Mouse (Mus musculus): ENCODE measurements at regions not wholly inside any gene's neighbourhood (a gene's known extent, or its start where the extent isn't known, plus 50 kb on each side); places are given as distances from the start of the nearest gene placed in this dataset.

GRCm38 (mm10) chr3:155662280-155662679 is 569.0 kb downstream of the Lrriq3 start:
- no peak overlapping the region for H3K9ac ChIP-seq (ENCODE audit: low read depth, low read length)
- no peaks in the 10 kb centered on the region for H3K4me1 ChIP-seq (ENCODE audit: control insufficient read depth, insufficient read depth, low read length)
- DNase-seq (ENCODE audit: extremely low read depth, low read depth, low spot score), result no peak
- H3K4me3 ChIP-seq (ENCODE audit: insufficient read depth, low read depth, low read length), result no peak overlapping the region
- H3K27me3 ChIP-seq (ENCODE audit: control insufficient read depth, insufficient read depth, low read length), result no peaks in the 10 kb centered on the region
- no peaks in the 10 kb centered on the region for H3K36me3 ChIP-seq (ENCODE audit: control insufficient read depth, insufficient read depth, low read length)
- H3K79me2 ChIP-seq (ENCODE audit: control insufficient read depth, insufficient read depth, low read length), result no peaks in the 10 kb centered on the region
- TF ChIP-seq CTCF (IDR thresholded peaks at IDR 0.05; ENCODE audit: low read depth, low read length) (no peak), POLR2A (IDR thresholded peaks at IDR 0.05; ENCODE audit: extremely low read depth, insufficient read depth, low read length) (no peak)
- no peak overlapping the region for H3K27ac ChIP-seq (replicated peaks; ENCODE audit: insufficient read depth, low read depth, low read length)

DNA sequence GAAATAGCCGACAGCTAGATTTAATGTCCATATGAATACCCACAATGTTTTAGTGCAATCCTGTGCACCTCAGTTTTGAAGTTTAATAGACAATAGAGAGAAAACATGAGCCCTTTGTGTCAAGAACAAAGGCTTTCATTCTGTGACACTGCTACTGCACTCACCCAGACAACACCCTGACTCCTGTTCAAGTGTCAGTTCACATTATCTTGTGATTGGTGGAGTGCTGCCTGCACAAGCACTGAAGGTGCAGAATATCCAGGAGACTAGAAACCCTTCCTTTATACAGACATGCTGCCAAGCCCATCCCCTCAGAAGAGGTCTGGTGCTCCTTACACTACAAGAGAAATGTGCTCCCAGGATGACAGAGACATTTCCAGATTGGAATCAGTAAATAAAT is 579.3 kb downstream of the Lrriq3 start:
- H3K27ac ChIP-seq (replicated peaks; ENCODE audit: insufficient read depth, low read depth, low read length), result no peak overlapping the region
- no peaks in the 10 kb centered on the region for H3K4me1 ChIP-seq (ENCODE audit: control insufficient read depth, insufficient read depth, low read length)
- no peak for TF ChIP-seq CTCF (IDR thresholded peaks at IDR 0.05; ENCODE audit: low read depth, low read length)
- no peak for DNase-seq (ENCODE audit: extremely low read depth, low read depth, low spot score)
- H3K4me3 ChIP-seq (ENCODE audit: insufficient read depth, low read depth, low read length), result no peak overlapping the region
- 83% methylated on average over 1 of the region's 1 CpGs for WGBS
- no peaks in the 10 kb centered on the region for H3K27me3 ChIP-seq (ENCODE audit: control insufficient read depth, insufficient read depth, low read length)
- H3K79me2 ChIP-seq (ENCODE audit: control insufficient read depth, insufficient read depth, low read length), result no peaks in the 10 kb centered on the region
- no peaks in the 10 kb centered on the region for H3K36me3 ChIP-seq (ENCODE audit: control insufficient read depth, insufficient read depth, low read length)
- no peak overlapping the region for H3K9ac ChIP-seq (ENCODE audit: low read depth, low read length)

DNA sequence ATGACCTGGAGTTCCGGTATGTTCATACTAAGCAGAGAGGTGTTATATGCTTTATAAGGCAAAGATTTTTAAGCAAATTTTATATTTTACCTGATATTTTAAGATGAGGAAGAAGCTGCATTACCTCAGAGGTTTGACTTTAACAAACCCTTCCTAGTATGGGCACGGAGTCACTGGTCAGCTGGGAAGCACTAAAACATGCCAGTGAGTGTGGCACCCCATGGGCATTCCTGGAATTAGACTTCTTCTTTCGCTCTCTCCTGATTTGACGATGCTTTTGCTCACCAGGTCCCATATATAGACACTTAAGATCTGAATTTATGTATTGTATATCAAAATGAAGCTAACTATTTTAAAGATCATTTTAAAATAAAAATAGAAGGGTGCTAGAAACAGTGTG is 587.0 kb downstream of the Lrriq3 start:
- H3K4me3 ChIP-seq (ENCODE audit: insufficient read depth, low read depth, low read length), result no peak overlapping the region
- no peak overlapping the region for H3K27ac ChIP-seq (replicated peaks; ENCODE audit: insufficient read depth, low read depth, low read length)
- no peak for TF ChIP-seq POLR2A (IDR thresholded peaks at IDR 0.05; ENCODE audit: extremely low read depth, insufficient read depth, low read length)
- TF ChIP-seq CTCF (IDR thresholded peaks at IDR 0.05; ENCODE audit: low read depth, low read length), result no peak
- H3K4me1 ChIP-seq (ENCODE audit: control insufficient read depth, insufficient read depth, low read length), result no peaks in the 10 kb centered on the region
- WGBS, result 78% methylated on average over 4 of the region's 4 CpGs
- no peaks in the 10 kb centered on the region for H3K79me2 ChIP-seq (ENCODE audit: control insufficient read depth, insufficient read depth, low read length)
- no peaks in the 10 kb centered on the region for H3K27me3 ChIP-seq (ENCODE audit: control insufficient read depth, insufficient read depth, low read length)
- no peak overlapping the region for H3K9ac ChIP-seq (ENCODE audit: low read depth, low read length)
- no peak for DNase-seq (ENCODE audit: extremely low read depth, low read depth, low spot score)
- H3K36me3 ChIP-seq (ENCODE audit: control insufficient read depth, insufficient read depth, low read length), result no peaks in the 10 kb centered on the region

- no peak for DNase-seq (ENCODE audit: extremely low read depth, low read depth, low spot score)
- WGBS, result 72% methylated on average over 8 of the region's 8 CpGs
Observed at GRCm38 (mm10) chr3:155682921-155683813, 589.9 kb downstream of the Lrriq3 start.

DNA sequence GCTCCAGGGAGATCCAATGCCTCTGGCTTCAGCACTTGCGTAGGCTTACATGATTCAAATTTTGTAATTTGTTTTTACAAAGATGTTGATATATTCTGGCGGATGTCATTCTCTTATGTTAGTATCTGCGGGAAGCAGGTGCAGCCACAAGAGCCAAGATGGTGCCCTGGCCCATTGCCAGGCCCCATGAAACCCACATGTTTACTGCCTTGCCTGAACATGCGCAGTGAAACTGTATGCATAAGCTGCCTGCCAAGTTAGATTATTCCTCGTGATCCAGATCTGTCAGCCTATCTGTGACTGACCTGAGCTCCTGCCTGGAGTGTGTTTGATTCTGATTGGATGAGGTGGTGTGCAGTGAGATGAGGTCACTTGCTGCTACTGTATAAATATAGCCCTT is 595.1 kb downstream of the Lrriq3 start:
- Histone ChIP-seq H3K79me2 (ENCODE audit: control insufficient read depth, insufficient read depth, low read length) (no peaks in the 10 kb centered on the region), H3K27ac (replicated peaks; ENCODE audit: insufficient read depth, low read depth, low read length) (no peak overlapping the region), H3K9ac (ENCODE audit: low read depth, low read length) (no peak overlapping the region), H3K4me3 (ENCODE audit: insufficient read depth, low read depth, low read length) (no peak overlapping the region), H3K36me3 (ENCODE audit: control insufficient read depth, insufficient read depth, low read length) (no peaks in the 10 kb centered on the region), H3K27me3 (ENCODE audit: control insufficient read depth, insufficient read depth, low read length) (no peaks in the 10 kb centered on the region), H3K4me1 (ENCODE audit: control insufficient read depth, insufficient read depth, low read length) (no peaks in the 10 kb centered on the region)
- 83% methylated on average over 5 of the region's 5 CpGs for WGBS
- no peak for DNase-seq (ENCODE audit: extremely low read depth, low read depth, low spot score)
- TF ChIP-seq POLR2A (IDR thresholded peaks at IDR 0.05; ENCODE audit: extremely low read depth, insufficient read depth, low read length) (no peak), CTCF (IDR thresholded peaks at IDR 0.05; ENCODE audit: low read depth, low read length) (no peak)

More at GRCm38 (mm10) chr3:155682921-155683813, 589.9 kb downstream of the Lrriq3 start:
- Histone ChIP-seq H3K27me3 (ENCODE audit: control insufficient read depth, insufficient read depth, low read length) (no peaks in the 10 kb centered on the region), H3K4me1 (ENCODE audit: control insufficient read depth, insufficient read depth, low read length) (no peaks in the 10 kb centered on the region), H3K27ac (replicated peaks; ENCODE audit: insufficient read depth, low read depth, low read length) (no peak overlapping the region), H3K79me2 (ENCODE audit: control insufficient read depth, insufficient read depth, low read length) (no peaks in the 10 kb centered on the region), H3K9ac (ENCODE audit: low read depth, low read length) (no peak overlapping the region), H3K4me3 (ENCODE audit: insufficient read depth, low read depth, low read length) (no peak overlapping the region), H3K36me3 (ENCODE audit: control insufficient read depth, insufficient read depth, low read length) (no peaks in the 10 kb centered on the region)
- TF ChIP-seq POLR2A (IDR thresholded peaks at IDR 0.05; ENCODE audit: extremely low read depth, insufficient read depth, low read length), result no peak

GRCm38 (mm10) chr3:155723011-155723510 is 629.8 kb downstream of the Lrriq3 start:
- Histone ChIP-seq H3K4me3 (ENCODE audit: insufficient read depth, low read depth, low read length) (no peak overlapping the region), H3K36me3 (ENCODE audit: control insufficient read depth, insufficient read depth, low read length) (no peaks in the 10 kb centered on the region), H3K9ac (ENCODE audit: low read depth, low read length) (no peak overlapping the region), H3K27me3 (ENCODE audit: control insufficient read depth, insufficient read depth, low read length) (no peaks in the 10 kb centered on the region), H3K4me1 (ENCODE audit: control insufficient read depth, insufficient read depth, low read length) (no peaks in the 10 kb centered on the region), H3K27ac (replicated peaks; ENCODE audit: insufficient read depth, low read depth, low read length) (no peak overlapping the region), H3K79me2 (ENCODE audit: control insufficient read depth, insufficient read depth, low read length) (no peaks in the 10 kb centered on the region)
- 79% methylated on average over 5 of the region's 5 CpGs for WGBS
- TF ChIP-seq CTCF (IDR thresholded peaks at IDR 0.05; ENCODE audit: low read depth, low read length), result no peak
- no peak for TF ChIP-seq POLR2A (IDR thresholded peaks at IDR 0.05; ENCODE audit: extremely low read depth, insufficient read depth, low read length)
- no peak for DNase-seq (ENCODE audit: extremely low read depth, low read depth, low spot score)

Data from liver, adult 2 months (tissue).